Mouse (Mus musculus): ENCODE results near the gene Atad3a. TPM values are rescaled to one million over a fixed set of nuclear protein-coding genes. Genes with fewer than 3 reads are reported as not detected.

Gene Atad3a
- polyA plus RNA-seq, 1 experiment from 2014 or later = 62.0 TPM

- Histone ChIP-seq H3K27me3 (replicated peaks; ENCODE audit: control insufficient read depth, insufficient read depth, low read length) (peaks cover 9% of the 10 kb centered on the region), H3K9ac (ENCODE audit: low read length) (peak within 1 kb of the TSS; percentile 77), H3K27ac (ENCODE audit: low read depth, low read length) (peak within 1 kb of the TSS; percentile 77), H3K4me2 (ENCODE audit: low read length) (peak within 1 kb of the TSS; percentile 80), H3K36me3 (ENCODE audit: control insufficient read depth, insufficient read depth, low read length) (no peaks in the 10 kb centered on the region), H3K9me3 (replicated peaks; ENCODE audit: control insufficient read depth, low read length) (no peaks in the 10 kb centered on the region), H3K4me3 (ENCODE audit: low read depth, low read length) (peak within 1 kb of the TSS; percentile 61), H3K4me1 (ENCODE audit: control insufficient read depth, insufficient read depth, low read length) (peaks cover 12% of the 10 kb centered on the region)
- under 1% methylated on average over 41 of the region's 47 CpGs for WGBS
- ATAC-seq (peak; percentile 89), DNase-seq (ENCODE audit: low spot score) (peak; percentile 70)
Measured at GRCm38 (mm10) chr4:155694111-155694481, 66.8 kb downstream of the Atad3a start, which contains the start of gene Fndc10. Gene Fndc10 (plus strand): TSS chr4:155694342.

GRCm38 (mm10) chr4:155692421-155692820 is 68.5 kb downstream of the Atad3a start:
- Histone ChIP-seq H3K9ac (ENCODE audit: low read length) (no peak overlapping the region), H3K4me2 (ENCODE audit: low read length) (no peak overlapping the region), H3K36me3 (ENCODE audit: control insufficient read depth, insufficient read depth, low read length) (no peaks in the 10 kb centered on the region), H3K9me3 (replicated peaks; ENCODE audit: control insufficient read depth, low read length) (no peaks in the 10 kb centered on the region), H3K4me1 (ENCODE audit: control insufficient read depth, insufficient read depth, low read length) (peaks cover 12% of the 10 kb centered on the region), H3K27me3 (replicated peaks; ENCODE audit: control insufficient read depth, insufficient read depth, low read length) (peaks cover 9% of the 10 kb centered on the region), H3K4me3 (ENCODE audit: low read depth, low read length) (no peak overlapping the region), H3K27ac (ENCODE audit: low read depth, low read length) (no peak overlapping the region)
- ATAC-seq (no peak), DNase-seq (ENCODE audit: low spot score) (no peak)
- 92% methylated on average over 3 of the region's 3 CpGs for WGBS

Small RNAs within 50 kb of the gene (microRNA-seq; reads per million reads assigned to microRNA genes)
- gene Gm27743 = not detected

Other genes with a start within 250 kb of the Atad3a start
- gene Nadk, start 198.7 kb downstream of the Atad3a start, polyA plus RNA-seq (2014; fragmentation: Nextera tagmentation; extraction: Ambion mirVana) = 106 and 120 TPM in 2 replicates
- gene Slc35e2, start 159.7 kb downstream of the Atad3a start, polyA plus RNA-seq (2014; fragmentation: Nextera tagmentation; extraction: Ambion mirVana) = 10.9 and 12.1 TPM in 2 replicates
- 39.9 and 42.8 TPM in 2 replicates for gene Cdk11b, start 136.2 kb downstream of the Atad3a start, polyA plus RNA-seq (2014; fragmentation: Nextera tagmentation; extraction: Ambion mirVana)
- not detected in 2 replicates for gene Gm10563, start 115.7 kb downstream of the Atad3a start, polyA plus RNA-seq (2014; fragmentation: Nextera tagmentation; extraction: Ambion mirVana)
- 0.97 and 2.1 TPM in 2 replicates for gene Mmp23, start 107.7 kb downstream of the Atad3a start, polyA plus RNA-seq (2014; fragmentation: Nextera tagmentation; extraction: Ambion mirVana)
- gene Mib2, start 91.9 kb downstream of the Atad3a start, polyA plus RNA-seq (2014; fragmentation: Nextera tagmentation; extraction: Ambion mirVana) = 25.2 and 34.5 TPM in 2 replicates
- 3.2 and 3.8 TPM in 2 replicates for gene Fndc10, start 66.8 kb downstream of the Atad3a start, polyA plus RNA-seq (2014; fragmentation: Nextera tagmentation; extraction: Ambion mirVana)
- gene Ssu72, start 56.3 kb downstream of the Atad3a start, polyA plus RNA-seq (2014; fragmentation: Nextera tagmentation; extraction: Ambion mirVana) = 153 and 179 TPM in 2 replicates
- gene Tmem240, start 26.3 kb downstream of the Atad3a start, polyA plus RNA-seq (2014; fragmentation: Nextera tagmentation; extraction: Ambion mirVana) = 3.4 and 3.5 TPM in 2 replicates
- 21.8 and 24.6 TPM in 2 replicates for gene Vwa1, start 13.6 kb upstream of the Atad3a start, polyA plus RNA-seq (2014; fragmentation: Nextera tagmentation; extraction: Ambion mirVana)
- 0.12 and 0.25 TPM in 2 replicates for gene Tmem88b, start 24.8 kb upstream of the Atad3a start, polyA plus RNA-seq (2014; fragmentation: Nextera tagmentation; extraction: Ambion mirVana)
- gene Ankrd65, start 29.3 kb upstream of the Atad3a start, polyA plus RNA-seq (2014; fragmentation: Nextera tagmentation; extraction: Ambion mirVana) = not detected in 2 replicates
- gene Mrpl20, start 41.8 kb upstream of the Atad3a start, polyA plus RNA-seq (2014; fragmentation: Nextera tagmentation; extraction: Ambion mirVana) = 274 and 313 TPM in 2 replicates
- 119 and 144 TPM in 2 replicates for gene Ccnl2, start 51.4 kb upstream of the Atad3a start, polyA plus RNA-seq (2014; fragmentation: Nextera tagmentation; extraction: Ambion mirVana)
- gene Aurkaip1, start 70.2 kb upstream of the Atad3a start, polyA plus RNA-seq (2014; fragmentation: Nextera tagmentation; extraction: Ambion mirVana) = 120 and 135 TPM in 2 replicates
- 15.6 and 22.1 TPM in 2 replicates for gene Mxra8, start 78.6 kb upstream of the Atad3a start, polyA plus RNA-seq (2014; fragmentation: Nextera tagmentation; extraction: Ambion mirVana)
- gene Dvl1, start 86.3 kb upstream of the Atad3a start, polyA plus RNA-seq (2014; fragmentation: Nextera tagmentation; extraction: Ambion mirVana) = 10.8 and 12.4 TPM in 2 replicates
- 0.46 and 0.61 TPM in 2 replicates for gene Tas1r3, start 102.3 kb upstream of the Atad3a start, polyA plus RNA-seq (2014; fragmentation: Nextera tagmentation; extraction: Ambion mirVana)
- gene Cptp, start 108.3 kb upstream of the Atad3a start, polyA plus RNA-seq (2014; fragmentation: Nextera tagmentation; extraction: Ambion mirVana) = 28.3 and 29.5 TPM in 2 replicates
- 94.6 and 102 TPM in 2 replicates for gene Ints11, start 108.5 kb upstream of the Atad3a start, polyA plus RNA-seq (2014; fragmentation: Nextera tagmentation; extraction: Ambion mirVana)
- gene Pusl1, start 130.7 kb upstream of the Atad3a start, polyA plus RNA-seq (2014; fragmentation: Nextera tagmentation; extraction: Ambion mirVana) = 46.5 and 52.8 TPM in 2 replicates
- 60.5 and 77.0 TPM in 2 replicates for gene Acap3, start 130.7 kb upstream of the Atad3a start, polyA plus RNA-seq (2014; fragmentation: Nextera tagmentation; extraction: Ambion mirVana)
- 116 and 137 TPM in 2 replicates for gene Ube2j2, start 182.7 kb upstream of the Atad3a start, polyA plus RNA-seq (2014; fragmentation: Nextera tagmentation; extraction: Ambion mirVana)
- gene C1qtnf12, start 201.2 kb upstream of the Atad3a start, polyA plus RNA-seq (2014; fragmentation: Nextera tagmentation; extraction: Ambion mirVana) = 8.0 and 11.3 TPM in 2 replicates
- 27.6 and 29.6 TPM in 2 replicates for gene B3galt6, start 231.6 kb upstream of the Atad3a start, polyA plus RNA-seq (2014; fragmentation: Nextera tagmentation; extraction: Ambion mirVana)
- gene Sdf4, start 231.8 kb upstream of the Atad3a start, polyA plus RNA-seq (2014; fragmentation: Nextera tagmentation; extraction: Ambion mirVana) = 124 and 127 TPM in 2 replicates